ENCODE assay signal across 21 mouse cellular contexts in the genomic region with DNA sequence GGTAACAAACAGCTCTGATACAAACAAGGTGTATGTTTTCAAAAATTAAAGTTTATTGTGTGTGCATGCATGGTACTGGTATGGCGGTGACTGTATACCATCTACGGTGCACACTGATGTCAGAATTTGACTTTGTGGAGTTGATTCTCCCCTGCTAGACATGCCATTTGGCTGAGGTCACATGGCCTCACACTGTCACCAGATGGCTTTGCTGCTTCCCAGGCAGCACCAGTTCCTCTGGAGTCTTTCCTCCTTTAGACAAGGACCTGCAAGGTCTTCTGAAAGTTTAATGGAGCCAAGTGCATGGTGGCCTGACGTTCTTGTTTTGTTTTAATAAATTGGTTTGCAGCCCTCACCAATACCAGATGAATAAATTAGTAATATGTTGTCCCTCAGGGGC.
A peak's percentile ranks its signal among the peaks of the same experiment; 100 is the strongest.
DNase-seq lines count a peak whose midpoint lies in the region; ATAC-seq lines count a peak whose summit lies in the region.
"Had no signal": no experiment of that assay in that cellular context is flagged by ENCODE, and none has a peak within 500 bp of the region (broad histone marks: within the 10 kb centered on the region; RNA-seq: fewer than 3 reads in every experiment).

No protein-coding gene starts in this region.

- H3K4me3 ChIP-seq in heart, embryonic 12.5 days: no peak overlapping the region
- H3K4me3 ChIP-seq: embryonic facial prominence, embryonic 13.5 days; forebrain, embryonic 12.5 days; gastrocnemius, adult 2 months; hindbrain, embryonic 12.5 days had no signal

- no peak overlapping the region for H3K4me2 ChIP-seq in heart, embryonic 12.5 days
- H3K4me2 ChIP-seq: embryonic facial prominence, embryonic 13.5 days; forebrain, embryonic 12.5 days; hindbrain, embryonic 12.5 days had no signal

- H3K9ac ChIP-seq in heart, embryonic 12.5 days: no peak overlapping the region
- H3K9ac ChIP-seq: embryonic facial prominence, embryonic 13.5 days; forebrain, embryonic 12.5 days; hindbrain, embryonic 12.5 days had no signal

- WGBS in heart, embryonic 12.5 days: 64% methylated on average over 3 of the region's 3 CpGs

- peaks cover 13% of the 10 kb centered on the region; the same call in 1 of the 2 replicates for H3K4me1 ChIP-seq in heart, embryonic 12.5 days (replicated peaks)

- no peak overlapping the region for H3K27ac ChIP-seq in heart, embryonic 12.5 days (ENCODE audit: poor library complexity, severe bottlenecking)
- H3K27ac ChIP-seq: embryonic facial prominence, embryonic 13.5 days; forebrain, embryonic 12.5 days; gastrocnemius, adult 2 months; hindbrain, embryonic 12.5 days had no signal

- ATAC-seq in heart, embryonic 12.5 days (ENCODE audit: insufficient number of reproducible peaks, low FRiP score): no peak
- ATAC-seq: forebrain, embryonic 16.5 days; hindbrain, embryonic 16.5 days; inflammation-experienced regulatory T-cells, adult 6 months; intestine, postnatal 0 days had no signal

- no peaks in the 10 kb centered on the region for H3K27me3 ChIP-seq in heart, embryonic 12.5 days (replicated peaks)
- H3K27me3 ChIP-seq: embryonic facial prominence, embryonic 13.5 days; forebrain, embryonic 12.5 days; hindbrain, embryonic 12.5 days had no signal

- no peaks in the 10 kb centered on the region for H3K36me3 ChIP-seq in heart, embryonic 12.5 days
- H3K36me3 ChIP-seq: embryonic facial prominence, embryonic 13.5 days; forebrain, embryonic 12.5 days; hindbrain, embryonic 12.5 days had no signal

- DNase-seq in brain, adult 2 months (ENCODE audit: low read depth, low spot score): peak; percentile 89
- DNase-seq in cerebellum, adult 11 months: peak; percentile 57
- peak; percentile 59 for DNase-seq in cerebellum, adult 8-10 months
- DNase-seq in cerebellum, postnatal 14 days: peak; percentile 46 to 68
- no peak for DNase-seq in spleen, postnatal 4 days (ENCODE audit: low spot score in 2 of 2)
- no peak for DNase-seq in liver
- DNase-seq in right cerebral cortex, adult 18-20 months: no peak
- DNase-seq: adrenal gland, adult 8-10 months; adrenal gland, postnatal 36 days; gastrocnemius, adult 2 months; gastrocnemius, postnatal 25 days; heart, postnatal 10 days; heart, postnatal 4 days had no signal

- no peaks in the 10 kb centered on the region for H3K9me3 ChIP-seq in heart, embryonic 12.5 days (replicated peaks)
- H3K9me3 ChIP-seq: embryonic facial prominence, embryonic 13.5 days; forebrain, embryonic 12.5 days; hindbrain, embryonic 12.5 days had no signal

Comparison
In these comparisons a context has a peak if more than half of its experiments do, and no peak if none do; other contexts are left out.
1. DNase-seq: peak in brain, adult 2 months (single experiment), cerebellum, adult 11 months (single experiment), cerebellum, adult 8-10 months (single experiment) and cerebellum, postnatal 14 days (2 of 2); none in spleen, postnatal 4 days (0 of 2), liver (single experiment) and right cerebral cortex, adult 18-20 months (single experiment).